Mouse (Mus musculus) thymus, adult 2 months (tissue): ENCODE results near the gene Gm20388.

Experiments
- CTCF ChIP-seq: fragments of 200-500 bp; IDR thresholded peaks from 2 replicates; pipeline ENCODE4 v1.5.1; 2012; ENCODE audit warnings: mild to moderate bottlenecking, control low read depth, low read length, moderate library complexity, borderline replicate concordance; ENCODE audit not compliant: control insufficient read depth, poor library complexity, insufficient read depth; ENCODE audit errors: extremely low read depth
- POLR2A ChIP-seq: fragments of 200-500 bp; IDR thresholded peaks from 2 replicates; pipeline ENCODE4 v1.6.1; 2012; ENCODE audit warnings: mild to moderate bottlenecking, low read length, control low read depth, moderate library complexity; ENCODE audit not compliant: control insufficient read depth, poor library complexity, insufficient read depth; ENCODE audit errors: extremely low read depth

GRCm38 (mm10) chr8:123352118-123352517 lies 3441.5 kb downstream of the Gm20388 start:
- TF ChIP-seq CTCF (no peak), POLR2A (no peak)
